Mouse (Mus musculus) kidney, adult 9 months (tissue): Measurements from ENCODE around the gene Trim62.

Experiments
- DNase-seq: peaks from one replicate; pipeline ENCODE4 v3.0.0; 2022

The Trim62 gene

GRCm38 (mm10) chr4:128910276-128911063 is 27.1 kb downstream of the Trim62 start:
- DNase-seq, result no peak

GRCm38 (mm10) chr4:128912085-128912484 is 28.7 kb downstream of the Trim62 start:
- DNase-seq, result no peak

GRCm38 (mm10) chr4:128913794-128914193 is 30.4 kb downstream of the Trim62 start:
- DNase-seq, result no peak

- no peak for DNase-seq
These were observed 33.7 kb downstream of the Trim62 start for GRCm38 (mm10) chr4:128917119-128917518.

- no peak for DNase-seq
These were observed 34.4 kb downstream of the Trim62 start for GRCm38 (mm10) chr4:128917756-128918155.

- no peak for DNase-seq
These were observed 34.8 kb downstream of the Trim62 start for GRCm38 (mm10) chr4:128918187-128918586.

- DNase-seq, result no peak
These were observed 35.7 kb downstream of the Trim62 start for GRCm38 (mm10) chr4:128919106-128919505.

GRCm38 (mm10) chr4:128923603-128924002 is 40.2 kb downstream of the Trim62 start:
- no peak for DNase-seq

- DNase-seq, result peak; percentile 76
These were observed 41.6 kb downstream of the Trim62 start for GRCm38 (mm10) chr4:128924841-128925606.

GRCm38 (mm10) chr4:128932783-128933182 is 49.4 kb downstream of the Trim62 start:
- no peak for DNase-seq

- no peak for DNase-seq
These were observed 52.2 kb downstream of the Trim62 start for GRCm38 (mm10) chr4:128935595-128935994.

GRCm38 (mm10) chr4:128942346-128942745 is 59.0 kb downstream of the Trim62 start:
- no peak for DNase-seq

GRCm38 (mm10) chr4:128946736-128947135 is 63.4 kb downstream of the Trim62 start:
- DNase-seq, result no peak

GRCm38 (mm10) chr4:128947326-128947933 is 64.0 kb downstream of the Trim62 start:
- DNase-seq, result no peak

GRCm38 (mm10) chr4:128948137-128948674 is 64.8 kb downstream of the Trim62 start:
- peak; percentile 59 for DNase-seq

GRCm38 (mm10) chr4:128949470-128950005 is 66.2 kb downstream of the Trim62 start:
- peak; percentile 41 for DNase-seq

- DNase-seq, result peak; percentile 83
These were observed 67.1 kb downstream of the Trim62 start for GRCm38 (mm10) chr4:128950461-128950860.

- no peak for DNase-seq
These were observed 70.5 kb downstream of the Trim62 start for GRCm38 (mm10) chr4:128953851-128954250.

GRCm38 (mm10) chr4:128957155-128957911 is 74.0 kb downstream of the Trim62 start:
- peak; percentile 76 for DNase-seq

GRCm38 (mm10) chr4:128958156-128958555 is 74.8 kb downstream of the Trim62 start:
- no peak for DNase-seq

GRCm38 (mm10) chr4:128958849-128959248 is 75.5 kb downstream of the Trim62 start:
- no peak for DNase-seq

- no peak for DNase-seq
These were observed 76.3 kb downstream of the Trim62 start for GRCm38 (mm10) chr4:128959676-128960075.
